Mouse (Mus musculus) CH12.LX (cell line): ENCODE measurements around the gene Ssbp3. TPM values are rescaled to one million over a fixed set of nuclear protein-coding genes. Genes with fewer than 3 reads are reported as not detected.

Experiments used
- DNase-seq: peaks from one replicate; pipeline ENCODE4 v3.0.0-alpha.2; 2013; ENCODE audit errors: extremely low read depth
- H3K27ac ChIP-seq: 2 replicates; pipeline ENCODE4 v1.5.1; 2012; ENCODE audit warnings: low read depth, mild to moderate bottlenecking, control low read depth, moderate library complexity; ENCODE audit not compliant: insufficient read depth
- H3K27me3 ChIP-seq: replicated peaks from 2 replicates; pipeline ENCODE3; 2012; ENCODE audit warnings: inconsistent platforms
- H3K36me3 ChIP-seq, 2 experiments: replicated peaks in 1 of 2; 2 replicates each; pipeline versions ENCODE3 to v1.6.1; 2012; ENCODE audit warnings: inconsistent platforms in 1 of 2, low read length in 1 of 2, mild to moderate bottlenecking in 1 of 2, mixed read lengths in 1 of 2, moderate library complexity in 1 of 2; ENCODE audit not compliant: control insufficient read depth in 1 of 2, insufficient read depth in 1 of 2
- H3K4me1 ChIP-seq, 2 experiments: 2 replicates each; pipeline ENCODE4 v1.6.1; 2012; ENCODE audit warnings: inconsistent platforms in 1 of 2, moderate library complexity in 1 of 2; ENCODE audit not compliant: insufficient read depth in 2 of 2, control insufficient read depth in 1 of 2
- H3K4me2 ChIP-seq: 2 replicates; pipeline ENCODE4 v1.6.1; 2012; ENCODE audit warnings: low read depth, mild to moderate bottlenecking, control low read depth; ENCODE audit not compliant: poor library complexity, insufficient read depth, severe bottlenecking
- H3K4me3 ChIP-seq, 3 experiments: fragments of 150-350 bp in 1 of 3; sonication (generic) in 1 of 3; replicated peaks in 1 of 3; 2 replicates each; pipeline versions ENCODE3 to v1.5.1; 2011 to 2012; ENCODE audit warnings: low read depth in 2 of 3, low read length in 2 of 3, mild to moderate bottlenecking in 2 of 3, moderate library complexity in 2 of 3, control low read depth in 1 of 3, improper control_type of control experiment in 1 of 3, inconsistent platforms in 1 of 3, mixed read lengths in 1 of 3; ENCODE audit not compliant: poor library complexity in 1 of 3
- H3K79me2 ChIP-seq: replicated peaks from 2 replicates; pipeline ENCODE4 v1.6.1; 2012; ENCODE audit warnings: mild to moderate bottlenecking, moderate library complexity; ENCODE audit not compliant: control insufficient read depth, poor library complexity, insufficient read depth, severe bottlenecking; ENCODE audit errors: extremely low read depth
- H3K9ac ChIP-seq: 2 replicates; pipeline ENCODE4 v1.6.1; 2012; ENCODE audit warnings: low read depth, mild to moderate bottlenecking, control low read depth, moderate library complexity; ENCODE audit not compliant: insufficient read depth
- H3K9me3 ChIP-seq: replicated peaks from 2 replicates; pipeline ENCODE3; 2012; ENCODE audit warnings: low read length, inconsistent platforms, mixed read lengths
- BHLHE40 ChIP-seq: IDR thresholded peaks from 2 replicates; pipeline ENCODE4 v1.6.1; 2011; ENCODE audit warnings: mild to moderate bottlenecking, low read depth, low read length, improper control_type of control experiment
- CHD2 ChIP-seq: IDR thresholded peaks from 2 replicates; pipeline ENCODE4 v1.6.1; 2011; ENCODE audit warnings: low read length, improper control_type of control experiment
- CTCF ChIP-seq, 2 experiments: IDR thresholded peaks in 1 of 2; conservative IDR thresholded peaks in 1 of 2; 2 replicates each; pipeline ENCODE4 v1.5.1; 2011 to 2012; ENCODE audit warnings: low read depth in 2 of 2, low read length in 2 of 2, improper control_type of control experiment in 1 of 2, inconsistent platforms in 1 of 2, mild to moderate bottlenecking in 1 of 2, moderate library complexity in 1 of 2
- E2F4 ChIP-seq: IDR thresholded peaks from 2 replicates; pipeline ENCODE4 v1.6.1; 2011; ENCODE audit warnings: low read depth, low read length, improper control_type of control experiment; ENCODE audit not compliant: insufficient replicate concordance
- ELF1 ChIP-seq: IDR thresholded peaks from 2 replicates; pipeline ENCODE4 v1.6.1; 2014; ENCODE audit warnings: low read depth, mild to moderate bottlenecking, inconsistent platforms, low read length, improper control_type of control experiment
- EP300 ChIP-seq: IDR thresholded peaks from 2 replicates; pipeline ENCODE4 v1.6.1; 2011; ENCODE audit warnings: low read length, improper control_type of control experiment
- ETS1 ChIP-seq: conservative IDR thresholded peaks from 2 replicates; pipeline ENCODE4 v1.6.1; 2012; ENCODE audit warnings: low read depth, mild to moderate bottlenecking, inconsistent platforms, low read length, improper control_type of control experiment, moderate library complexity
- IRF4 ChIP-seq: IDR thresholded peaks from 2 replicates; pipeline ENCODE4 v1.6.1; 2014; ENCODE audit warnings: low read depth, mild to moderate bottlenecking, inconsistent platforms, low read length, improper control_type of control experiment
- KAT2A ChIP-seq: IDR thresholded peaks from 2 replicates; pipeline ENCODE4 v1.6.1; 2012; ENCODE audit warnings: low read length, improper control_type of control experiment, inconsistent platforms; ENCODE audit not compliant: insufficient replicate concordance
- MAFK ChIP-seq: IDR thresholded peaks from 2 replicates; pipeline ENCODE4 v1.6.1; 2011; ENCODE audit warnings: low read length, improper control_type of control experiment; ENCODE audit not compliant: insufficient replicate concordance
- MAX ChIP-seq: IDR thresholded peaks from 2 replicates; pipeline ENCODE4 v1.6.1; 2011; ENCODE audit warnings: low read length, improper control_type of control experiment
- MAZ ChIP-seq: IDR thresholded peaks from 2 replicates; pipeline ENCODE4 v1.6.1; 2012; ENCODE audit warnings: low read depth, mild to moderate bottlenecking, inconsistent platforms, low read length, improper control_type of control experiment, moderate library complexity
- PAX5 ChIP-seq: IDR thresholded peaks from 2 replicates; pipeline ENCODE4 v1.6.1; 2012; ENCODE audit warnings: low read length, inconsistent platforms, mixed read lengths
- RCOR1 ChIP-seq: conservative IDR thresholded peaks from 2 replicates; pipeline ENCODE4 v1.6.1; 2012; ENCODE audit warnings: low read depth, mild to moderate bottlenecking, inconsistent platforms, low read length, improper control_type of control experiment
- SMC3 ChIP-seq: IDR thresholded peaks from 2 replicates; pipeline ENCODE4 v1.6.1; 2011; ENCODE audit warnings: low read depth, low read length, improper control_type of control experiment
- TBP ChIP-seq: conservative IDR thresholded peaks from 2 replicates; pipeline ENCODE4 v1.6.1; 2011; ENCODE audit warnings: low read depth, low read length, improper control_type of control experiment
- TCF12 ChIP-seq: IDR thresholded peaks from 2 replicates; pipeline ENCODE4 v1.6.1; 2014; ENCODE audit warnings: low read depth, mild to moderate bottlenecking, inconsistent platforms, low read length, improper control_type of control experiment
- UBTF ChIP-seq: IDR thresholded peaks from 2 replicates; pipeline ENCODE4 v1.6.1; 2012; ENCODE audit warnings: low read depth, mild to moderate bottlenecking, inconsistent platforms, low read length, improper control_type of control experiment, moderate library complexity
- USF1 ChIP-seq: IDR thresholded peaks from 2 replicates; pipeline ENCODE4 v1.6.1; 2014; ENCODE audit warnings: low read depth, mild to moderate bottlenecking, inconsistent platforms, low read length, improper control_type of control experiment
- USF2 ChIP-seq: conservative IDR thresholded peaks from 2 replicates; pipeline ENCODE4 v1.6.1; 2011; ENCODE audit warnings: low read depth, low read length, improper control_type of control experiment
- ZC3H11A ChIP-seq: IDR thresholded peaks from 2 replicates; pipeline ENCODE4 v1.6.1; 2012; ENCODE audit warnings: low read depth, mild to moderate bottlenecking, inconsistent platforms, low read length, improper control_type of control experiment
- ZNF384 ChIP-seq: IDR thresholded peaks from 2 replicates; pipeline ENCODE4 v1.6.1; 2012; ENCODE audit warnings: low read depth, low read length, improper control_type of control experiment, inconsistent platforms
- dilution Hi-C: fragments of 300-500 bp; cut with MboI; formaldehyde crosslinking; loops from 2 replicates; pipeline ENCODE4 v1.14.3; 2020; ENCODE audit warnings: low sequenced_read_pairs; ENCODE audit not compliant: extremely low pct_unique_long_range_greater_than_20kb, extremely low pct_ligation_motif_present
- in situ Hi-C: fragments of 300-500 bp; cut with MboI; formaldehyde crosslinking; loops from 3 replicates; pipeline ENCODE4 v1.14.3; 2019; ENCODE audit warnings: low sequenced_read_pairs, low pct_ligation_motif_present, low pct_unique_long_range_greater_than_20kb, mixed read lengths
- polyA plus RNA-seq: library from polyadenylated mRNA; unstranded; fragments of >175 nt; gene quantifications from 2 replicates; pipeline ENCODE4 v1.2.1, GENCODE M21; 2012; ENCODE audit warnings: low read depth; ENCODE audit not compliant: insufficient read length
- total RNA-seq, 2 experiments: library from RNA; depleted of rRNA; stranded (reverse); fragments of 300-350 nt in 1 of 2; fragments of >200 nt in 1 of 2; gene quantifications; 2 replicates each; pipeline ENCODE4 v1.2.3; 2012 to 2014

Ssbp3 gene
- total and polyA plus RNA-seq, 3 experiments: 32.4 to 129 (median 76.5) TPM

- TF ChIP-seq USF1: no peak
- no peak for TF ChIP-seq UBTF
- TF ChIP-seq MAFK: 0 out of 2 replicates have a peak, but pooled peaks have one; percentile 34
- peak; percentile 90 for TF ChIP-seq EP300
- peak; percentile 77 for TF ChIP-seq MAX
- TF ChIP-seq IRF4: peak; percentile 87
- TF ChIP-seq CHD2: peak; percentile 69; the same call in 1 of the 2 replicates
- no peak for TF ChIP-seq USF2
- TF ChIP-seq ZNF384: no peak
- TF ChIP-seq E2F4: no peak
Observed at GRCm38 (mm10) chr4:106920119-106920518, 9.6 kb downstream of the Ssbp3 start (continued).

- Histone ChIP-seq H3K27me3 (no peaks in the 10 kb centered on the region), H3K27ac (no peak overlapping the region), H3K79me2 (peaks cover 2% of the 10 kb centered on the region; the same call in 1 of the 2 replicates), H3K36me3 (peaks cover 56 to 96% of the 10 kb centered on the region in 2 experiments), H3K4me3 (no peak overlapping the region), H3K4me2 (no peak overlapping the region), H3K4me1 (peaks cover 30 to 89% of the 10 kb centered on the region in 2 experiments)
- dilution Hi-C loops: no loop called here
- TF ChIP-seq USF2 (no peak), KAT2A (no peak), RCOR1 (no peak), E2F4 (no peak), MAZ (no peak), CTCF (conservative IDR thresholded peaks at IDR 0.05 in 1 of 2, IDR thresholded peaks at IDR 0.05 in 1 of 2; ENCODE audit: low read depth in 2 of 2, low read length in 2 of 2) (no peak), EP300 (no peak), BHLHE40 (no peak), TCF12 (no peak), ZC3H11A (no peak), MAFK (no peak), ETS1 (no peak), SMC3 (no peak), ELF1 (no peak), TBP (no peak), UBTF (no peak), PAX5 (no peak)
- TF ChIP-seq, all 38 proteins: peak for 0
- Histone ChIP-seq H3K9ac (no peak overlapping the region), H3K9me3 (no peaks in the 10 kb centered on the region)
- in situ Hi-C loops: no loop called here
- no peak for DNase-seq
Observed at GRCm38 (mm10) chr4:106921375-106922336, 11.2 kb downstream of the Ssbp3 start.
